Mouse (Mus musculus) testis, adult 2 months (tissue): ENCODE results near the gene Chrd.

Experiments
- CTCF ChIP-seq: fragments of 200-500 bp; IDR thresholded peaks from 2 replicates; pipeline ENCODE4 v1.5.1; 2012; ENCODE audit warnings: low read depth, mild to moderate bottlenecking, inconsistent platforms, low read length, moderate library complexity; ENCODE audit not compliant: control insufficient read depth, insufficient read depth, insufficient replicate concordance
- POLR2A ChIP-seq: fragments of 200-500 bp; IDR thresholded peaks from 2 replicates; pipeline ENCODE4 v1.6.1; 2012; ENCODE audit warnings: low read depth, mild to moderate bottlenecking, inconsistent platforms, low read length, moderate library complexity; ENCODE audit not compliant: control insufficient read depth

DNA sequence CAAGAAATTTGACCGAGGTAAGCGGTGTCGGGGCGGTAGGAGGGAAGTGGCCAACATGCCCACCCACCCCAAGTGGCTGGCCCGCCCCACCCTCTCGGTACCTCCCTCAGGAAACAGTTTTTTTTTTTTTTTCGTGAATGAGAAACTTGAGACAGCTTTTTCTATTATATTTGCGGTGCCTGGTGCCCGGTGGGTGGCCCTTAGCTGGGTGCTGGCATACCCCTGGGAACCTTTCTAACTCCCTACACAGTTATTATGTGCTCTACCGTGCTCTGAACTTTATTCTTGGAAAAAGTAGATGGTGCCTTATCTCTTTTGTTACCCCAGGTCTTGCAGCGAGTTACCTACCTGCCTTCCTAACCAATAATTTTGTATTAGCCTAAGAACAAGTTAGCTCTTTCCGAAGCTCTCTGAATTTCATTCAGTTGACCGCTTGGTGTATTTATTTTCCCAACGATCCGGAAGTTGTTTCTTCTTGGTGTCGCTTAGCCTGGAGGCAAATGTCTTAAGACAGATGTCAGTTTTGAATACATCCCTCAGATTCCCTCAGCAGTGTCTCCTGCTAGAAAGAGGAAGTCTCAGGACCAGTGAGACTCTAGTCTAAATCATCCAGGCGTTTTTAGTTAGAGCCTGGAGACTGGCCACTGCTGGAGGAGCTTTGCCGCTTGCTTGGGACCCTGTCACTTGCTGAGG, 14.8 kb upstream of the Chrd start:
- TF ChIP-seq CTCF, result no peak
- no peak for TF ChIP-seq POLR2A
